29 mouse cellular contexts compared by ENCODE assay signal in the genomic region with DNA sequence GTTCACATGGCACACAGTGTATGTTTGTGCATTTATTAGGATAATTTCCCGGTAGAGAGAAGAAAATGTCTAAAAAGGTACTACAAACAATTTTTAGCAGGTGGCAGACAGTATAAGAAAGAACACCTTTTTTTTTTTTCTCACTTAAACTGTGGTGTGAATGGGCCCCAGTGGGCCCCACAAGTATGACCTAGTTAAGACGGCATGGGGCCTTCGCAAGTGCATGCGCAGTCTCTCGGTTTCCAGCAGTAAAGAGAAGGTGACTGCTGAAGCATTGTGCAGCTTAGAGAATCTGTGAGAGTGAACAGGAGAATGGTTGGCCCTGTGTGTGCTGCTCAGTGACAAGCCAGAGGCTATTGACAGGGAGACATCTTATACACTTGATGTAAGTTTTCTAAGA. TPM values are rescaled to one million over a fixed set of nuclear protein-coding genes. Genes with fewer than 3 reads are reported as not detected.
A peak's percentile ranks its signal among the peaks of the same experiment; 100 is the strongest.
DNase-seq lines count a peak whose midpoint lies in the region.
"Had no signal": no experiment of that assay in that cellular context is flagged by ENCODE, and none has a peak within 500 bp of the region (broad histone marks: within the 10 kb centered on the region; RNA-seq: fewer than 3 reads in every experiment).

No protein-coding gene starts in this region.

- no peaks in the 10 kb centered on the region for H3K27me3 ChIP-seq in heart, embryonic 10.5 days (ENCODE audit: insufficient read depth, poor library complexity, severe bottlenecking)
- H3K27me3 ChIP-seq: embryonic facial prominence, embryonic 13.5 days; forebrain, embryonic 12.5 days; forebrain, embryonic 15.5 days; heart, embryonic 13.5 days; hindbrain, embryonic 15.5 days; Patski had no signal

- H3K9me3 ChIP-seq in heart, embryonic 10.5 days: 0 out of 2 replicates have a peak, but pooled peaks cover 2% of the 10 kb centered on the region
- H3K9me3 ChIP-seq: embryonic facial prominence, embryonic 10.5 days; embryonic facial prominence, embryonic 13.5 days; forebrain, embryonic 12.5 days; forebrain, embryonic 15.5 days; G1E; hindbrain, embryonic 15.5 days had no signal

- H3K36me3 ChIP-seq in heart, embryonic 10.5 days: no peaks in the 10 kb centered on the region
- H3K36me3 ChIP-seq: embryonic facial prominence, embryonic 10.5 days; embryonic facial prominence, embryonic 13.5 days; forebrain, embryonic 12.5 days; forebrain, embryonic 15.5 days; G1E; heart, embryonic 13.5 days had no signal

- no peak overlapping the region for H3K27ac ChIP-seq in heart, embryonic 10.5 days
- H3K27ac ChIP-seq: embryonic facial prominence, embryonic 10.5 days; embryonic facial prominence, embryonic 13.5 days; forebrain, embryonic 12.5 days; forebrain, embryonic 15.5 days; gastrocnemius, adult 2 months; heart, embryonic 13.5 days; hindbrain, embryonic 15.5 days had no signal

- 88% methylated on average over 5 of the region's 5 CpGs for WGBS in heart, embryonic 10.5 days

- DNase-seq in heart, embryonic 10.5 days (ENCODE audit: low spot score): peak; percentile 58
- no peak for DNase-seq in heart, adult 11 months
- DNase-seq in right cerebral cortex, adult 18-20 months: peak; percentile 10
- DNase-seq in right cerebral cortex, postnatal 36 days (ENCODE audit: low spot score in 2 of 2): no peak
- DNase-seq in brain, adult 2 months (ENCODE audit: low read depth, low spot score): peak; percentile 36
- DNase-seq in natural killer cell, adult 2 months (ENCODE audit: low spot score in 2 of 2): peak; percentile 52 to 74
- DNase-seq in yolk sac, embryonic 10.5 days (ENCODE audit: low spot score): no peak
- DNase-seq: adrenal gland, postnatal 10 days; adrenal gland, postnatal 36 days; B cell, adult 2 months; cerebellum, adult 11 months; cerebellum, adult 2 months; cerebellum, adult 9-11 months; cerebellum, postnatal 36 days; embryo, embryonic 11 days; gastrocnemius, adult 2 months; gastrocnemius, postnatal 14 days; heart, adult 18-20 months; heart, postnatal 14 days; heart, postnatal 4 days had no signal

- no peak overlapping the region for H3K4me3 ChIP-seq in heart, embryonic 10.5 days
- H3K4me3 ChIP-seq: embryonic facial prominence, embryonic 10.5 days; embryonic facial prominence, embryonic 13.5 days; erythroblast, embryonic 14.5 days; forebrain, embryonic 12.5 days; forebrain, embryonic 15.5 days; gastrocnemius, adult 2 months; heart, embryonic 13.5 days; hindbrain, embryonic 15.5 days had no signal

- no peaks in the 10 kb centered on the region for H3K4me1 ChIP-seq in heart, embryonic 10.5 days
- H3K4me1 ChIP-seq: forebrain, embryonic 12.5 days; heart, embryonic 13.5 days; hindbrain, embryonic 15.5 days had no signal

RNA-seq across cellular contexts. Expression of gene Dzank1, which starts 37.9 kb away (rescaled TPM):
- 0.45 and 0.62 TPM in 2 replicates for polyA plus RNA-seq in heart, embryonic 10.5 days (2016; fragmentation: Nextera tagmentation; extraction: Ambion mirVana)
- polyA plus RNA-seq: erythroblast, embryonic 14.5 days had no signal

RNA-seq across cellular contexts. Expression of gene Polr3f, which starts 38.2 kb away (rescaled TPM):
- 23.6 and 24.2 TPM in 2 replicates for polyA plus RNA-seq in heart, embryonic 10.5 days (2016; fragmentation: Nextera tagmentation; extraction: Ambion mirVana)

Comparison
In these comparisons a context has a peak if more than half of its experiments do, and no peak if none do; other contexts are left out.
1. DNase-seq: peak in heart, embryonic 10.5 days (single experiment), right cerebral cortex, adult 18-20 months (single experiment), brain, adult 2 months (single experiment) and natural killer cell, adult 2 months (2 of 2); none in heart, adult 11 months (single experiment), right cerebral cortex, postnatal 36 days (0 of 2) and yolk sac, embryonic 10.5 days (single experiment).